Mouse (Mus musculus) liver, embryonic 11.5 days (tissue): ENCODE data around the gene Tmc7. TPM values are rescaled to one million over a fixed set of nuclear protein-coding genes. Genes with fewer than 3 reads are reported as not detected.

ENCODE experiments used
- ATAC-seq: fragments of 200-750 bp; cut with Nextera tagmentation; replicated peaks from 2 replicates; pipeline ENCODE4 v1.8.0; 2017; ENCODE audit warnings: moderate number of reproducible peaks, mild to moderate bottlenecking, moderate TSS enrichment, moderate library complexity; ENCODE audit not compliant: low FRiP score
- DNase-seq: peaks from one replicate; pipeline ENCODE4 v3.0.0-alpha.2; 2017; ENCODE audit warnings: low spot score
- H3K27ac ChIP-seq: fragments of 300-500 bp; sonication (generic); 2 replicates; pipeline ENCODE4 v1.5.1; 2014; ENCODE audit warnings: mild to moderate bottlenecking, low read depth, low read length, control low read depth
- H3K27me3 ChIP-seq: fragments of 300-500 bp; sonication (generic); replicated peaks from 2 replicates; pipeline ENCODE4 v1.6.1; 2014; ENCODE audit warnings: low read length, mixed read lengths; ENCODE audit not compliant: control insufficient read depth, insufficient read depth
- H3K36me3 ChIP-seq: fragments of 300-500 bp; sonication (generic); 2 replicates; pipeline ENCODE4 v1.6.1; 2014; ENCODE audit warnings: mild to moderate bottlenecking, low read length, moderate library complexity, mixed read lengths; ENCODE audit not compliant: control insufficient read depth, insufficient read depth
- H3K4me1 ChIP-seq: fragments of 300-500 bp; sonication (generic); replicated peaks from 2 replicates; pipeline ENCODE4 v1.6.1; 2014; ENCODE audit warnings: low read length, mixed read lengths; ENCODE audit not compliant: control insufficient read depth, insufficient read depth
- H3K4me2 ChIP-seq: fragments of 300-500 bp; sonication (generic); 2 replicates; pipeline ENCODE4 v1.6.1; 2014; ENCODE audit warnings: mild to moderate bottlenecking, control low read depth, moderate library complexity
- H3K4me3 ChIP-seq: fragments of 300-500 bp; sonication (generic); 2 replicates; pipeline ENCODE4 v1.5.1; 2014; ENCODE audit warnings: low read depth, low read length, control low read depth
- H3K9ac ChIP-seq: fragments of 300-500 bp; sonication (generic); 2 replicates; pipeline ENCODE4 v1.6.1; 2014; ENCODE audit warnings: low read depth, low read length, control low read depth
- H3K9me3 ChIP-seq: fragments of 300-500 bp; sonication (generic); 2 replicates; pipeline ENCODE4 v1.6.1; 2016; ENCODE audit warnings: low read length, inconsistent platforms, mixed read lengths; ENCODE audit not compliant: control insufficient read depth
- WGBS: fragments of 180-500 bp; shearing (Covaris S2); extraction: QIAGEN DNeasy Blood & Tissue Kit; methylation state at CpG from one replicate; pipeline ENCODE4 v1.1.7; 2014; 5-methylcytosine and 5-hydroxymethylcytosine counted together
- polyA plus RNA-seq: library from polyadenylated mRNA; unstranded; fragments of >200 nt; fragmentation: Nextera tagmentation; extraction: Ambion mirVana; gene quantifications from 2 replicates; pipeline ENCODE4 v1.2.1, GENCODE M21; 2014

Tmc7 gene
- polyA plus RNA-seq, 1 experiment from 2014 or later = 0.89 TPM

DNA sequence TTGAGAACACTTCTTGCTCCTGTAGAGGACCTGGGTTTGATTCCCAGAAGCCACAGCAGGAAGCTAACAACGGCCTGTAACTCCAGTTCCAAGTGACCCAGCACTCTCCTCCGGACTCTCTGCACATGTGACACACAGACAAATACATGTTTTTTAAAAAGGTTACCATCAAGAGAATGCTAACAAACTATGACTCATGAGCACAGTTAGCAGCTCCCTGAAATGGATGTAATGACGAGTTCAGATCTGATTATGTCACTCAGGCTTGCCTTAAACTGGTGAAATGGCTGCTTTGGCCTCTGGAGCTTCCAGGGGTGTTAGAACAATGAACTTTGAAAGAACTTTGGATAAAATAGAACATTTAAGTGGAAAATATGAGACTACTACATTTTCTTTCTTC is 50.2 kb downstream of the Tmc7 start:
- DNase-seq = no peak
- no peak for ATAC-seq
- Histone ChIP-seq H3K36me3 (no peaks in the 10 kb centered on the region), H3K27ac (no peak overlapping the region), H3K9me3 (no peaks in the 10 kb centered on the region), H3K27me3 (no peaks in the 10 kb centered on the region), H3K4me3 (no peak overlapping the region), H3K4me1 (peaks cover 3% of the 10 kb centered on the region), H3K4me2 (no peak overlapping the region), H3K9ac (no peak overlapping the region)
- WGBS = 65% methylated on average over 3 of the region's 3 CpGs

DNA sequence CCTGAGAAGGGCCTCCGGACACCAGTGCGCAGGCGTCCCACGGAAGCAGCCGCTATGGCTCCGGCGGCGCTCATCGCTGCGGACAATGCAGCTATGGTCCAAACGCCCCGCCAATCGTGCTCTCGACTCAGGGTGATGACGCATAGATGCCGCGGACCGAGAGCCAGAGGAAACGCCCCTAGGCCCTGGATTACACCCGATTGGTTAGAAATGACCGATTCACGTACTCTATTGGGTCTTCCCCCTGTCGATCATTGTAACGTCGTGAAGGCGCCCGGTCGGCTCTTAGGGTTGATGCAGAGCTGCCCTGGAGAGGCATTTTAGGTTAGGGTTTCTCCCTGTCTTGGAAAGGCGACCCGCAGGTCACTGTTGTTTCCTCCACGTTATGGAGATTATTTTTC is 51.4 kb downstream of the Tmc7 start, which contains the start of gene Coq7:
TSS of gene Coq7 (minus strand) at position 179 of the 401 bp plus-strand sequence.
- peak within 1 kb of the TSS; percentile 64 for H3K4me3 ChIP-seq
- H3K4me2 ChIP-seq = peak within 1 kb of the TSS; percentile 79
- ATAC-seq (peak; percentile 99), DNase-seq (peak; percentile 98)
- peak within 1 kb of the TSS; percentile 84 for H3K27ac ChIP-seq
- H3K9me3 ChIP-seq = no peaks in the 10 kb centered on the region
- H3K4me1 ChIP-seq = peaks cover 3% of the 10 kb centered on the region
- peak within 1 kb of the TSS; percentile 70 for H3K9ac ChIP-seq
- peaks cover 4% of the 10 kb centered on the region; the same call in 1 of the 2 replicates for H3K36me3 ChIP-seq
- WGBS = under 1% methylated on average over 31 of the region's 31 CpGs
- H3K27me3 ChIP-seq = no peaks in the 10 kb centered on the region

DNA sequence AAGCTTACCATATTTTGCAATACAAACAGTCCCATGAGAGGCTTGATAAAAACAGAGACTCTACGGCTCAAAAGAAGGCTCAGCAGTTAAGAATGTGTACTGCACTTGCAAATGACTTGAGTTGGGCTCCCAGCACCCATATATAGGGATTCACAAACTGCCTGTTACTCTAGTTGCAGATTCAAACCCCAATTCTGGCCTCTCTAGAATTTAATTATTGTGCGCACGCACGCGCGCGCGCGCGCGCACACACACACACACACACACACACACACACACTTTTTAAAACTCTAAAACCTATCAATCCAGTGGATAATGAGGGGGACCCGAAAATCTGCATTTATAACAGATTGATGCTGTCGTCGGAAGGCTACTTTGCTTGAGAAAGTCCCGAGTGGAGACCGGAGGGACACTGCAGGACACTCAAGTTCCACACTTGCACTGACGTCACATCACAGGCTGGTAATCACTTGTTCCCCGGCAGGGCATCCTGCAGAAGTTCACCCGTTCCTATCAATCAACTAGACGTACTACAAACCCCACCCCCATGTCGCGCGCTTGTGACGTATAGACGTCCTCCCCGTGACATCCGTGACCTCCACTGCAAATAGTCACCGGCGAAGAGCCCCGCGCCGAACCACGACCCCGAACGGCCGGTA is 51.9 kb downstream of the Tmc7 start:
- Histone ChIP-seq H3K27me3 (no peaks in the 10 kb centered on the region), H3K9ac (peak overlapping the region; percentile 70), H3K4me2 (peak overlapping the region; percentile 79), H3K4me1 (peaks cover 3% of the 10 kb centered on the region), H3K36me3 (peaks cover 4% of the 10 kb centered on the region; the same call in 1 of the 2 replicates), H3K9me3 (no peaks in the 10 kb centered on the region), H3K4me3 (peak overlapping the region; percentile 64), H3K27ac (peak overlapping the region; percentile 84)
- ATAC-seq = peak; percentile 96
- WGBS = under 1% methylated on average over 36 of the region's 36 CpGs
- no peak for DNase-seq

- Histone ChIP-seq H3K4me2 (no peak overlapping the region), H3K4me1 (no peaks in the 10 kb centered on the region), H3K4me3 (no peak overlapping the region), H3K9me3 (no peaks in the 10 kb centered on the region), H3K27me3 (no peaks in the 10 kb centered on the region), H3K36me3 (peaks cover 4% of the 10 kb centered on the region; the same call in 1 of the 2 replicates), H3K27ac (no peak overlapping the region), H3K9ac (no peak overlapping the region)
- WGBS = 81% methylated on average over 4 of the region's 4 CpGs
- no peak for ATAC-seq
- no peak for DNase-seq
Measured at GRCm38 (mm10) chr7:118526967-118527366, 57.6 kb downstream of the Tmc7 start.

GRCm38 (mm10) chr7:118522077-118522476 is 62.5 kb downstream of the Tmc7 start:
- Histone ChIP-seq H3K27ac (no peak overlapping the region), H3K27me3 (no peaks in the 10 kb centered on the region), H3K9ac (no peak overlapping the region), H3K4me3 (no peak overlapping the region), H3K4me1 (0 out of 2 replicates have a peak, but pooled peaks cover 4% of the 10 kb centered on the region), H3K36me3 (no peaks in the 10 kb centered on the region; the same call in 1 of the 2 replicates), H3K9me3 (no peaks in the 10 kb centered on the region), H3K4me2 (no peak overlapping the region)
- WGBS = 46% methylated on average over 5 of the region's 5 CpGs
- no peak for DNase-seq
- ATAC-seq = no peak

- Histone ChIP-seq H3K27ac (no peak overlapping the region), H3K9ac (no peak overlapping the region), H3K4me1 (0 out of 2 replicates have a peak, but pooled peaks cover 4% of the 10 kb centered on the region), H3K36me3 (no peaks in the 10 kb centered on the region), H3K4me3 (no peak overlapping the region), H3K9me3 (no peaks in the 10 kb centered on the region), H3K27me3 (no peaks in the 10 kb centered on the region), H3K4me2 (no peak overlapping the region)
- DNase-seq (no peak), ATAC-seq (no peak)
- WGBS = 81% methylated on average over 8 of the region's 8 CpGs
Measured at GRCm38 (mm10) chr7:118519661-118520060, 64.9 kb downstream of the Tmc7 start.

GRCm38 (mm10) chr7:118518687-118519086 is 65.8 kb downstream of the Tmc7 start:
- Histone ChIP-seq H3K4me2 (no peak overlapping the region), H3K27me3 (no peaks in the 10 kb centered on the region), H3K27ac (no peak overlapping the region), H3K9me3 (no peaks in the 10 kb centered on the region), H3K9ac (no peak overlapping the region), H3K4me3 (no peak overlapping the region), H3K4me1 (0 out of 2 replicates have a peak, but pooled peaks cover 4% of the 10 kb centered on the region), H3K36me3 (no peaks in the 10 kb centered on the region)
- ATAC-seq (peak; percentile 65), DNase-seq (peak; percentile 74)
- 2% methylated on average over 18 of the region's 18 CpGs for WGBS

- DNase-seq = no peak
Measured at GRCm38 (mm10) chr7:118517819-118518218, 66.7 kb downstream of the Tmc7 start.

GRCm38 (mm10) chr7:118508556-118508955 is 76.0 kb downstream of the Tmc7 start:
- no peak for ATAC-seq

More at GRCm38 (mm10) chr7:118517819-118518218, 66.7 kb downstream of the Tmc7 start:
- Histone ChIP-seq H3K9me3 (no peaks in the 10 kb centered on the region), H3K4me3 (no peak overlapping the region), H3K27ac (no peak overlapping the region), H3K27me3 (no peaks in the 10 kb centered on the region), H3K36me3 (no peaks in the 10 kb centered on the region), H3K4me2 (no peak overlapping the region), H3K4me1 (0 out of 2 replicates have a peak, but pooled peaks cover 4% of the 10 kb centered on the region), H3K9ac (no peak overlapping the region)
- ATAC-seq = no peak; the same call in 1 of the 2 replicates
- WGBS = 64% methylated on average over 2 of the region's 2 CpGs

More at GRCm38 (mm10) chr7:118508556-118508955, 76.0 kb downstream of the Tmc7 start:
- no peaks in the 10 kb centered on the region for H3K4me1 ChIP-seq
- H3K27ac ChIP-seq = no peak overlapping the region
- no peak for DNase-seq
- no peaks in the 10 kb centered on the region for H3K36me3 ChIP-seq
- 72% methylated on average over 7 of the region's 7 CpGs for WGBS
- H3K9ac ChIP-seq = no peak overlapping the region
- no peaks in the 10 kb centered on the region for H3K9me3 ChIP-seq
- no peak overlapping the region for H3K4me2 ChIP-seq
- H3K4me3 ChIP-seq = no peak overlapping the region
- H3K27me3 ChIP-seq = no peaks in the 10 kb centered on the region
